Mouse (Mus musculus): ENCODE results near the gene Zzz3.
"Not testable (repeated sequence)": the region's sequence is repeated elsewhere in the genome, so short reads cannot be mapped to it uniquely, and the experiment has no call there.

Zzz3 gene

DNA sequence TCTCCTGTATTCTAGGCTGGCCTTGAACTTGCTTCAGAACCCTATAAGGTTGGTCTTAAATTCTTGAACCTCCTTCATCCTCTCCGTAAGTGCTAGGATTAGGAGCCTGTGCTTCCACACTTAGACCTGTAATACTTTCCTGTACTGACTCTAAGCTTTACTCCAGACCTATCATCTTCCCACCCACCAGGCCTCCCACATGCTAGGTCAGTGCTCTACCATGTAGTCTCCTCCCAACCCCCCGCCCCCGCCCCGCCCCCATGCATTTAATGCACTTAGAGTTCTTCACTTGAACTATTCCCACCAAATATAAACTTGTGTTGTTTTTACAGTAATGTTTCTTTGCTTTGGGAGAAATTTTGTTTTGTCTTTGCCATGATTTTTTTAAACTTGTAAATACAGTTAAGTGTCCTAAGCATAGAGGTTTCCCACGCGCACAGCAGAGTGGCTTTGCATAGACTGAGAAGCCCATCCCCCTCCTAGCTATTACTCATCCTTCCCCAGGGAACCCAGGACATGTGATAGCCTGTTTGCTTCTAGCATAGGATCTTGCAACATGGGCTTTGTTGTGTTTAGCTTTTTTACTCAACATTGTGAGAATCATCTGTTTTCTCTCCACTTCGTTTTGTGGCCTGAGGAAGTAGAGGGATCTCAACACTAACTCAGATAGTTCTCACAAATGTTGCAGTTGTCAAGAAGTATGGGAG, 6.8 kb downstream of the Zzz3 start:
- DNase-seq (ENCODE audit: low spot score in 2 of 2) = no peak

GRCm38 (mm10) chr3:152402671-152403066, 7.4 kb downstream of the Zzz3 start:
- no peak for DNase-seq (ENCODE audit: low spot score in 2 of 2)

GRCm38 (mm10) chr3:152403827-152404226, 8.6 kb downstream of the Zzz3 start:
- DNase-seq (ENCODE audit: low spot score in 2 of 2) = no peak

DNA sequence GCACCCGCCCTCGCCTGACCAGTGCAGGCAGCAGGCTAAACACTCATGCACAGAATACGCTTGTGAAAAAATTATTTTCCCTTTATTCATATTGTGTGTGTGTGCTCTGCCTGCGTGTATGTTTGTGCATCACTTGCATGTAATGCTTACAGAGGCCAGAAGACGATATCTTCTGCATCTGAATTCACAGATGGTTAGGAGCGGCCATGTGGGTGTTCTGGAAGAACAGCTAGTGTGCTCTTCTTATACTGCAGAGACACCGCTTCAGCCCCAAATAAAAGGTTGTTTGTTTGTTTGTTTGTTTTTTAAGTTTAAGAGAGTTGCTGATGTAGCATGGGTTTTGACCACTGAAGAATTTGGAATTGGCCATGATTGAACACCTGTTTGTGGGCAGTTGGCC, 10.1 kb downstream of the Zzz3 start:
- no peak for DNase-seq (ENCODE audit: low spot score in 2 of 2)

DNA sequence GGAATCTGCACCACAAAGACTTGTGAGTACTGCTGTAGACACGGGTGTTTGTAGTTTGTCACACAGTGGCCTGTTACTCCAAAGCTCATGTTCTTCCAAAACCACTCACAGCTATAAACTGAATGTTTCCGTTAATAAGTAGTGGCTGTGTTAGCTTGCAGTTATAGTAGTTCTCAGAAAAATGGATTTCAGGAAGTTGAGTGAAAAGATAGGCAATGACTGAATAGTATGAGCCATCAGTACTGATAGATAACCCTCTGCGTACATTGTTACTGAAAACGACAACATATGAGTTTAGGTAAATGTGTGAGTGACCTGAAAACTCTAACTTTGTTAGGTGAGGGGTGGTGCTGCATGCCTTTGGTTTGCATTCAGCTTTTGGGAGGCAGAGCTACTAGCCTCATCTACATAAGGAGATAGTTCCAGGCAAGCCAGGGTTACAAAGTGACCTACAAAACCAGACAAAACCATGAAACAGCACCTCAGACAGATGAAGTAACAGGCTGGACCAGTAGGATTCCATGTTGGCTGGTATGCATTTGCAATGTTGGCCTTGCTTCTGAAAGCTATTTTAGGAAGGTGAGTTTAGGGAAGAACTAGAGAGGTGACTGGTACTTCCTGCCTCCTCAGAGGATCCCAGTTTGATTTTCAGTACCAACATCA, 10.8 kb downstream of the Zzz3 start:
- no peak for DNase-seq (ENCODE audit: low spot score in 2 of 2)

- no peak for DNase-seq (ENCODE audit: low spot score in 2 of 2)
Observed at GRCm38 (mm10) chr3:152410980-152411551, 15.8 kb downstream of the Zzz3 start.

DNA sequence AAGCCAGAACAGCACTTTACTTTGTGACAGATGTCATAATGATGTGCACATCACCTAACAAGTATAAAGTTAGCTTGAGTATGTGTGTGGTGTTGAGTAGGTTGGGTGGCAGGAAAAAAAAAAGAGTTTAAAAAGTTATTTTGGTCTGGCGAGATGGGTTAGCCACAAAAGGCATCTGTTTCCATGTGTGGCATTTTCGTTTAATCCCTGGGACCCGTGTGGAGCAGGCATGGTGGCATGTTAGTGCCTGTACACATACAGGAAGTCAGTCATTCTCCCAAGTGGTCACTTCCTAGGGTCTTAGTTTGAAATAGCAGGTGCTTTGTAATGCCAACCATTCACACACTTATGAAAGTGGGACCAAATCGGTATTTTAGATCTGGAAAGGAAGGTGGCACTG, 17.1 kb downstream of the Zzz3 start:
- DNase-seq (ENCODE audit: low spot score in 2 of 2) = no peak

- DNase-seq (ENCODE audit: low spot score in 2 of 2) = no peak
Observed at GRCm38 (mm10) chr3:152428925-152429324, 33.7 kb downstream of the Zzz3 start.

GRCm38 (mm10) chr3:152432677-152433076, 37.4 kb downstream of the Zzz3 start:
- no peak for DNase-seq (ENCODE audit: low spot score in 2 of 2)

- DNase-seq (ENCODE audit: low spot score in 2 of 2) = no peak
Observed at GRCm38 (mm10) chr3:152435590-152435989, 40.3 kb downstream of the Zzz3 start.

- no peak for DNase-seq (ENCODE audit: low spot score in 2 of 2)
Observed at GRCm38 (mm10) chr3:152438068-152438467, 42.8 kb downstream of the Zzz3 start.

DNA sequence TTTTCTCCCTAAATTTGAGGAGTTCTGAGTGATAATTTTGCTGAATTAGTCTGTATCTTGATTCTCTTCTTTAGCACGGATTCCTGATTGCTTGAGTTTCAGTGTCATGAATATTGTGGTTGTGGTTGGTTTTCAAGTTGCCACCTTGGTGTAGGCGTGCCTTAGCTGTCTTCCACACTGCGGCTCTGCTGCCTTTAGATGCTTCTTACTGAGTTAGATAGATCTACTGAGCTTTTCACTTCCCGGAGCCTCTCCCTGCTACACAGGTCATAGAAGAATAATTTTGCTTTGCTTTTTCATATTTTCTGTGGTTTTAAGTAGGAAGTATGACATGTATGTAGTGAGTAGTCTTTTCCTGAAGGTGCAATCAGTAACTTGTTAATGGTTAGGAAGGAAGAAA, 47.5 kb downstream of the Zzz3 start:
- no peak for DNase-seq (ENCODE audit: low spot score in 2 of 2)

- DNase-seq (ENCODE audit: low spot score in 2 of 2) = no peak
Observed at GRCm38 (mm10) chr3:152444114-152444513, 48.8 kb downstream of the Zzz3 start.

- no peak for DNase-seq (ENCODE audit: low spot score in 2 of 2)
Observed at GRCm38 (mm10) chr3:152446966-152447365, 51.7 kb downstream of the Zzz3 start.

- DNase-seq (ENCODE audit: low spot score in 2 of 2) = no peak
Observed at GRCm38 (mm10) chr3:152453163-152453562, 57.9 kb downstream of the Zzz3 start.

GRCm38 (mm10) chr3:152457308-152458035, 62.2 kb downstream of the Zzz3 start:
- DNase-seq (ENCODE audit: low spot score in 2 of 2) = no peak

DNA sequence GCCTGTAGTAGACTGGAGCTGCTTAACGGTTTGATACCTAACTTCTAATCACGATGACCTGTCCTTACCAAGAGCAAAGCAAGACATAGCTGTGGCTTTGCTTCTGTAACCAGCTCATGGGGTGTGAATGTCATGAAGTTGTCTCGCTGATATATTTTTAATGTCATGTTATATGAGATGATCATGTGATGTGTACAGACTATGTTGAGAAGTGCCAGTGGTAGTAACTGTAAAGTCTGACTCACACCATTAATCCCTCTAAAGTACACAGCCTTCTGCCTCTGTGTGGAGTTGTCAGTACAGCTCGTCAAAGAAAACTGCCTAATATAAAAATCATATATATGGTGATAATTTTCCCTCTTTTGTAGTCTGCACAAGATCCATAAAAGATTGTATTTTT, 63.6 kb downstream of the Zzz3 start:
- not testable (repeated sequence) for DNase-seq (ENCODE audit: low spot score in 2 of 2)

DNA sequence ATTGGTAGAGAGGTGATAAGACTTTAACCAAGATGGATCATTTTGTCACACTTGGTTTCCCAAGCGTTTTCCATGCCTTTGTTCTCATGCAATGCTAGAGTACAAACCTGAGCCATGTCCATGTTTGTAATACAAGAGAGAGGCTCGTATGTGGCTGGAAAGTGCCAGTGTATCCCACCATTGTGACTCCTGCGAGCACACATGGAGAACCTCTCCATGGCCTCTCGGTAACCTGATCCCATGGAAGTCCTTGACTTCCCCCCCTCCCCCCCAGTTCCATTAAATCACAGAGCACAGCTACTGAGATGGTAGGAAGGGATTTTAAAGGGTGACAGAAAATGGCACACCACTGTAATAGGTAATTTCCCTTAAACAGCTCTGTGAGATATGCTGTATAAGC, 65.5 kb downstream of the Zzz3 start:
- no peak for DNase-seq (ENCODE audit: low spot score in 2 of 2)

GRCm38 (mm10) chr3:152462038-152462547, 66.8 kb downstream of the Zzz3 start:
- no peak for DNase-seq (ENCODE audit: low spot score in 2 of 2)

DNA sequence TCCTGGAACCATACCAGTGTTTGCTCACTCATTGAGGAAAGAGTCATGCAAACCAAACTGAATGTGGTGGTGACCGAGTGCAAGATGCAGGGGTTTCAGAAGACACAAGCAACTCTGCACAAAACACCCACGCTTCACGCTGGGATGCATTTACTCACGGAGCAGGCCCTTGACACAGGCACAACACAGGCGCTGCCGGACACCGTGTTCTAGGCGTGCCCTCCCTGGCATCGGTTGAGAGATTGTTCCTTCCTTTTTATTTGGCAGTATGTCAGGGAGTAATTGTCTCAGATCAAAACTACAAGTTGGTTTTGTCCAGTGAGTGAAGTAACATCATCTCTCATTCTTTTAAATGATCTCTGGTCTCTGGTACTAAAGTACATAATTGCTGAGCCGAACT, 67.6 kb downstream of the Zzz3 start:
- DNase-seq (ENCODE audit: low spot score in 2 of 2) = no peak

DNA sequence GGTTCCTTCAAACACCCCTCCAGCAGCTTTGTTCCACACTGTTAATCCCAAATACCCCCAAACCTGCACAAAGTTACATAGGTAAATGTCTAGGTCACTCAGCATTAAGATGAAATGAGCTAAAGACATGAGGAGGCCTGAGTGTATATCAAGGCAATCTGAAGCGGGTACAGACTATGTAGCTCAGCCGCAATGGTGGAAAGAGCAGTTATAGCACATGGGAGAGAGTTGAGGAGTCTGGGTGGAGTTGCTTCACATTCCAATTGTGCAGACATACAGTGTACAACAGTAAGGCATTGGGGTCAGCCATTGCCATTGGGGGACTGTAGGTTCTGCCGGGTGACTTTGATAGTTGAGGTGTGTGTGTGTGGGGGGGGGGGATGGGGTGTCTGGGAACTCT, 69.2 kb downstream of the Zzz3 start:
- DNase-seq (ENCODE audit: low spot score in 2 of 2) = no peak

DNA sequence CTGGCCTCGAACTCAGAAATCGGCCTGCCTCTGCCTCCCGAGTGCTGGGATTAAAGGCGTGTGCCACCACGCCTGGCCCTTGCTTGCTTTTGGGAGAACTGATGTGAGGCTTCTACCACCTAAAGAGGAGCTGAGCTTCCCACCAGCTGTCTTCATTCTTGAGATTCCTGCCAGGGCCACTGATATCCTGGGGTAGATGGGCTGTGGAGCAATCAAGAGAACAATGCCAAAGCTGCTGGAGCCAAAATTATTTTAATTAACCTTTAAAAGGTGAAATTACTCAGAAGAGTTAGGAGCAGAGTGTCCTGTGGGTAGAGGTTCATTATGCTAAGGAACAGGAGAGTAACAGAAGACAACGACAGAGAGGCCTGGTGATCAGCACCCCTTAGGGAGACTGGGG, 70.1 kb downstream of the Zzz3 start:
- DNase-seq (ENCODE audit: low spot score in 2 of 2) = no peak

All from spleen, postnatal 4 days (tissue).